Mouse (Mus musculus) forebrain, embryonic 14.5 days (tissue): Measurements from ENCODE around the gene Rnase11. TPM values are rescaled to one million over a fixed set of nuclear protein-coding genes. Genes with fewer than 3 reads are reported as not detected.
A peak's percentile ranks its signal among the peaks of the same experiment; 100 is the strongest.

Experiments
- ATAC-seq: fragments of 200-750 bp; cut with Nextera tagmentation; 2 replicates; pipeline ENCODE4 v1.8.0; 2017; ENCODE audit warnings: mild to moderate bottlenecking, moderate library complexity
- DNase-seq: peaks from one replicate; pipeline ENCODE4 v3.0.0-alpha.2; 2015; ENCODE audit warnings: low spot score
- H3K27ac ChIP-seq: fragments of 300-500 bp; sonication (generic); 2 replicates; pipeline ENCODE4 v1.5.1; 2014; ENCODE audit warnings: low read depth, mild to moderate bottlenecking, control low read depth, low read length, moderate library complexity
- H3K27me3 ChIP-seq: fragments of 300-500 bp; sonication (generic); replicated peaks from 2 replicates; pipeline ENCODE4 v1.6.1; 2014; ENCODE audit warnings: low read length, control low read depth, mixed read lengths; ENCODE audit not compliant: control insufficient read depth, insufficient read depth
- H3K36me3 ChIP-seq: fragments of 300-500 bp; sonication (generic); 2 replicates; pipeline ENCODE4 v1.6.1; 2014; ENCODE audit warnings: low read length, control low read depth; ENCODE audit not compliant: control insufficient read depth, insufficient read depth
- H3K4me1 ChIP-seq: fragments of 300-500 bp; sonication (generic); 2 replicates; pipeline ENCODE4 v1.6.1; 2014; ENCODE audit warnings: antibody characterized with exemption, low read length, control low read depth; ENCODE audit not compliant: control insufficient read depth, insufficient read depth
- H3K4me2 ChIP-seq: fragments of 300-500 bp; sonication (generic); 2 replicates; pipeline ENCODE4 v1.6.1; 2014; ENCODE audit warnings: mild to moderate bottlenecking, control low read depth, low read length
- H3K4me3 ChIP-seq: fragments of 300-500 bp; sonication (generic); 2 replicates; pipeline ENCODE4 v1.5.1; 2014; ENCODE audit warnings: low read depth, low read length, control low read depth
- H3K9ac ChIP-seq: fragments of 300-500 bp; sonication (generic); 2 replicates; pipeline ENCODE4 v1.6.1; 2014; ENCODE audit warnings: mild to moderate bottlenecking, low read length, control low read depth, moderate library complexity
- H3K9me3 ChIP-seq: fragments of 300-500 bp; sonication (generic); replicated peaks from 2 replicates; pipeline ENCODE4 v1.6.1; 2016; ENCODE audit warnings: low read length, control low read depth, mixed read lengths; ENCODE audit not compliant: control insufficient read depth
- WGBS: fragments of 180-500 bp; shearing (Covaris S2); extraction: QIAGEN DNeasy Blood & Tissue Kit; methylation state at CpG from one replicate; pipeline ENCODE4 v1.1.7; 2014; 5-methylcytosine and 5-hydroxymethylcytosine counted together
- polyA plus RNA-seq: library from polyadenylated mRNA; unstranded; fragments of >200 nt; fragmentation: Nextera tagmentation; extraction: Ambion mirVana; gene quantifications from 2 replicates; pipeline ENCODE4 v1.2.1, GENCODE M21; 2014

Gene Rnase11
- polyA plus RNA-seq, 1 experiment from 2014 or later, result not detected

- WGBS, result 6% methylated on average over 33 of the region's 33 CpGs
- H3K9me3 ChIP-seq, result no peaks in the 10 kb centered on the region
- peak within 1 kb of the TSS; percentile 63 for H3K4me2 ChIP-seq
- peak within 1 kb of the TSS; percentile 56 for H3K9ac ChIP-seq
- peak within 1 kb of the TSS; percentile 57 for H3K4me3 ChIP-seq
- no peaks in the 10 kb centered on the region for H3K4me1 ChIP-seq
- ATAC-seq (0 out of 2 replicates have a peak, but pooled peaks have one; percentile 11), DNase-seq (peak; percentile 51)
- H3K27ac ChIP-seq, result peak within 1 kb of the TSS; percentile 66
- H3K27me3 ChIP-seq, result no peaks in the 10 kb centered on the region
- no peaks in the 10 kb centered on the region for H3K36me3 ChIP-seq
These were observed 41.2 kb upstream of the Rnase11 start, which contains the start of the genes Rnase4 and Ang for GRCm38 (mm10) chr14:51090921-51091900. Gene Rnase4 (plus strand): TSS chr14:51091077. Gene Ang (plus strand): TSS chr14:51091150.

GRCm38 (mm10) chr14:51090077-51090781, 40.3 kb upstream of the Rnase11 start:
- WGBS, result 0% methylated on average over 27 of the region's 27 CpGs
- Histone ChIP-seq H3K27me3 (no peaks in the 10 kb centered on the region), H3K9me3 (no peaks in the 10 kb centered on the region), H3K4me1 (no peaks in the 10 kb centered on the region), H3K4me3 (peak overlapping the region; percentile 57), H3K27ac (peak overlapping the region; percentile 66), H3K4me2 (peak overlapping the region; percentile 63), H3K9ac (peak overlapping the region; percentile 56), H3K36me3 (no peaks in the 10 kb centered on the region)
- ATAC-seq (peak; percentile 54), DNase-seq (peak; percentile 86)

GRCm38 (mm10) chr14:51089674-51090076, 39.7 kb upstream of the Rnase11 start:
- Histone ChIP-seq H3K36me3 (no peaks in the 10 kb centered on the region), H3K27ac (peak overlapping the region; percentile 66; the same call in 1 of the 2 replicates), H3K4me3 (peak overlapping the region; percentile 57), H3K9me3 (no peaks in the 10 kb centered on the region), H3K4me2 (peak overlapping the region; percentile 63), H3K27me3 (no peaks in the 10 kb centered on the region), H3K9ac (peak overlapping the region; percentile 56), H3K4me1 (no peaks in the 10 kb centered on the region)
- DNase-seq (no peak), ATAC-seq (no peak)
- 0% methylated on average over 15 of the region's 15 CpGs for WGBS

GRCm38 (mm10) chr14:51088970-51089673, 39.2 kb upstream of the Rnase11 start:
- H3K4me3 ChIP-seq, result peak overlapping the region; percentile 57
- no peaks in the 10 kb centered on the region for H3K4me1 ChIP-seq
- H3K9me3 ChIP-seq, result no peaks in the 10 kb centered on the region
- no peaks in the 10 kb centered on the region; the same call in 1 of the 2 replicates for H3K27me3 ChIP-seq
- ATAC-seq (peak; percentile 95), DNase-seq (peak; percentile 98)
- no peaks in the 10 kb centered on the region for H3K36me3 ChIP-seq
- WGBS, result under 1% methylated on average over 34 of the region's 34 CpGs
- peak overlapping the region; percentile 63 for H3K4me2 ChIP-seq
- H3K9ac ChIP-seq, result peak overlapping the region; percentile 57
- 0 out of 2 replicates have a peak overlapping the region, but pooled peaks have one; percentile 45 for H3K27ac ChIP-seq

DNA sequence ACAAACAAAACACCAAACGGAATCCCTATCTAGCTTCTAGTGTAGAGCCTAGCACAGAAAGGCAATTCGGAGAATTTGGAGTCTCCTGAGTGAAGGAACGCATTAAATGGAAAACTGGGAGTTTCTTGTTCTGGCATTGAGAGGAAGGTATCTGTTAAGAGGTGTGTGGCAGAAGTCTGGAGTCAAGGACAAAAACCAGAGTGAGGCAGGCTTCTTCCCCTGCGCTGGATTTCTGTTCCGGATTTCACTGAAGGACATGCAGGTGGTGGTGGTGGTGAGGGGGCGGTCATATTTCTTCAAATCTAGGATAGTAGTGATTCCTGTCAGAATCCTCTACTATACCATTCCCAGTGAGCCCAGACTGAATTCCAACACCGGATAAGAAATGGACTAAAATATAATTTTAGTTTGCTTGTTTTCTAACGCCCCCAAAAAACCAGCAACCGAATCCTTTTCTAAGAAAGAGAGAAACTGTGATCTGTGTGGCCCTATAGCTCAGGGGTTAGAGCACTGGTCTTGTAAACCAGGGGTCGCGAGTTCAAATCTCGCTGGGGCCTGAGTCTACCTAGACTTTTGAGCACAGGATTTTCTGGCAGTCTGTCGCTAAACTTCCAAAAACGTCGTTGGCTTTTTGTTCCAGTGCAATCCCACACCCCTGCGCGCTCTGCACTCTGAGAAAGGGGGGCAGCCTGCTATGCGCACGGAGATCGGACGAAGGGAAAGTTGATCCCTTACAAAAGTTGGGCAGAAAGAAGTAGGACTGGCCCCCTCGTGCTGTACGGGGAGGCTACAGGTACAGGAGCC, 38.4 kb upstream of the Rnase11 start:
- peak overlapping the region; percentile 57 for H3K4me3 ChIP-seq
- no peaks in the 10 kb centered on the region for H3K9me3 ChIP-seq
- 0 out of 2 replicates have a peak overlapping the region, but pooled peaks have one; percentile 45 for H3K27ac ChIP-seq
- H3K9ac ChIP-seq, result peak overlapping the region; percentile 57
- no peaks in the 10 kb centered on the region for H3K36me3 ChIP-seq
- H3K4me1 ChIP-seq, result no peaks in the 10 kb centered on the region
- DNase-seq (peak; percentile 83), ATAC-seq (peak; percentile 18)
- WGBS, result 1% methylated on average over 23 of the region's 23 CpGs
- H3K4me2 ChIP-seq, result peak overlapping the region; percentile 63
- H3K27me3 ChIP-seq, result peaks cover 3% of the 10 kb centered on the region; the same call in 1 of the 2 replicates

- no peak for ATAC-seq
- Histone ChIP-seq H3K36me3 (no peaks in the 10 kb centered on the region), H3K27ac (no peak overlapping the region), H3K4me1 (no peaks in the 10 kb centered on the region), H3K4me3 (peak overlapping the region; percentile 57), H3K9ac (peak overlapping the region; percentile 49; the same call in 1 of the 2 replicates), H3K9me3 (no peaks in the 10 kb centered on the region), H3K27me3 (peaks cover 3% of the 10 kb centered on the region; the same call in 1 of the 2 replicates), H3K4me2 (peak overlapping the region; percentile 63)
- peak; percentile 35 for DNase-seq
- WGBS, result 8% methylated on average over 9 of the region's 9 CpGs
These were observed 37.8 kb upstream of the Rnase11 start for GRCm38 (mm10) chr14:51087762-51088161.

DNA sequence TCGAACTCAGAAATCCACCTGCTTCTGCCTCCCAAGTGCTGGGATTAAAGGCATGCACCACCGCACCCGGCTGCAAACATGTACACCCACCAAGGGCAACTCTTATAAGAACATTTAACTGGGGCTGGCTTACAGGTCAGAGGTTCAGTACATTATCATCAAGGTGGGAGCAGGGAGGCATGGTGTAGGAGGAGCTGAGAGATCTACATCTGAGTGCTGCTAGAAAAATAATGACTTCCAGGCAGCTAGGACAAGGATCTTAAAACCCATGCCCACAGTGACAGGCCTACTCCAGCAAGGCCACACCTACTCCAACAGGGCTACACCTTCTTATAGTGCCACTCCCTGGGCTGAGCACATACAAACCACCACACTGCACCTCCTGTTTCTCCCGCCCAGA, 35.9 kb upstream of the Rnase11 start:
- Histone ChIP-seq H3K27me3 (peaks cover 3% of the 10 kb centered on the region; the same call in 1 of the 2 replicates), H3K27ac (no peak overlapping the region), H3K4me3 (no peak overlapping the region), H3K4me1 (no peaks in the 10 kb centered on the region), H3K36me3 (no peaks in the 10 kb centered on the region), H3K4me2 (no peak overlapping the region), H3K9me3 (no peaks in the 10 kb centered on the region), H3K9ac (no peak overlapping the region)
- ATAC-seq, result no peak
- 75% methylated on average over 4 of the region's 4 CpGs for WGBS
- DNase-seq, result no peak
